Mouse (Mus musculus): Measurements from ENCODE around the gene Fam227a. TPM values are rescaled to one million over a fixed set of nuclear protein-coding genes. Genes with fewer than 3 reads are reported as not detected.

Fam227a gene
- polyA plus RNA-seq, 1 experiment from 2014 or later, result 1.1 TPM

GRCm38 (mm10) chr15:79648130-79648529 is 10.6 kb downstream of the Fam227a start:
- H3K27ac ChIP-seq (ENCODE audit: low read length), result no peak overlapping the region
- H3K27me3 ChIP-seq (ENCODE audit: control insufficient read depth, insufficient read depth, low read length), result no peaks in the 10 kb centered on the region
- no peak overlapping the region for H3K4me2 ChIP-seq (ENCODE audit: low read depth, low read length)
- H3K9ac ChIP-seq (ENCODE audit: low read length), result no peak overlapping the region
- H3K36me3 ChIP-seq (ENCODE audit: control insufficient read depth, insufficient read depth, low read length), result no peaks in the 10 kb centered on the region
- WGBS, result 81% methylated on average over 12 of the region's 12 CpGs
- no peak for ATAC-seq (ENCODE audit: insufficient read depth, low FRiP score)
- no peak overlapping the region for H3K4me3 ChIP-seq (replicated peaks; ENCODE audit: low read length)
- no peaks in the 10 kb centered on the region for H3K4me1 ChIP-seq (ENCODE audit: control insufficient read depth, insufficient read depth, low read length)
- H3K9me3 ChIP-seq (replicated peaks; ENCODE audit: control insufficient read depth, low read length), result no peaks in the 10 kb centered on the region

- no peaks in the 10 kb centered on the region for H3K36me3 ChIP-seq (ENCODE audit: control insufficient read depth, insufficient read depth, low read length)
- H3K27ac ChIP-seq (ENCODE audit: low read length), result no peak overlapping the region
- 55% methylated on average over 2 of the region's 2 CpGs for WGBS
- no peaks in the 10 kb centered on the region for H3K9me3 ChIP-seq (replicated peaks; ENCODE audit: control insufficient read depth, low read length)
- no peaks in the 10 kb centered on the region for H3K27me3 ChIP-seq (ENCODE audit: control insufficient read depth, insufficient read depth, low read length)
- no peak overlapping the region for H3K4me2 ChIP-seq (ENCODE audit: low read depth, low read length)
- ATAC-seq (ENCODE audit: insufficient read depth, low FRiP score), result no peak
- no peak overlapping the region for H3K4me3 ChIP-seq (replicated peaks; ENCODE audit: low read length)
- H3K4me1 ChIP-seq (ENCODE audit: control insufficient read depth, insufficient read depth, low read length), result no peaks in the 10 kb centered on the region
- no peak overlapping the region for H3K9ac ChIP-seq (ENCODE audit: low read length)
Measured at GRCm38 (mm10) chr15:79645483-79645882, 13.3 kb downstream of the Fam227a start.

GRCm38 (mm10) chr15:79641135-79641817 is 17.5 kb downstream of the Fam227a start:
- ATAC-seq (ENCODE audit: insufficient read depth, low FRiP score), result no peak
- Histone ChIP-seq H3K36me3 (ENCODE audit: control insufficient read depth, insufficient read depth, low read length) (no peaks in the 10 kb centered on the region), H3K9me3 (replicated peaks; ENCODE audit: control insufficient read depth, low read length) (no peaks in the 10 kb centered on the region), H3K4me1 (ENCODE audit: control insufficient read depth, insufficient read depth, low read length) (no peaks in the 10 kb centered on the region), H3K4me3 (replicated peaks; ENCODE audit: low read length) (no peak overlapping the region), H3K27me3 (ENCODE audit: control insufficient read depth, insufficient read depth, low read length) (no peaks in the 10 kb centered on the region), H3K4me2 (ENCODE audit: low read depth, low read length) (no peak overlapping the region), H3K27ac (ENCODE audit: low read length) (no peak overlapping the region), H3K9ac (ENCODE audit: low read length) (no peak overlapping the region)
- WGBS, result 62% methylated on average over 12 of the region's 12 CpGs

GRCm38 (mm10) chr15:79630471-79630870 is 28.3 kb downstream of the Fam227a start:
- 68% methylated on average over 2 of the region's 2 CpGs for WGBS
- no peak for ATAC-seq (ENCODE audit: insufficient read depth, low FRiP score)

GRCm38 (mm10) chr15:79619770-79620414 is 38.9 kb downstream of the Fam227a start:
- WGBS, result 79% methylated on average over 11 of the region's 11 CpGs
- ATAC-seq (ENCODE audit: insufficient read depth, low FRiP score), result no peak
- Histone ChIP-seq H3K27ac (ENCODE audit: low read length) (no peak overlapping the region), H3K4me2 (ENCODE audit: low read depth, low read length) (no peak overlapping the region), H3K9ac (ENCODE audit: low read length) (no peak overlapping the region), H3K9me3 (replicated peaks; ENCODE audit: control insufficient read depth, low read length) (no peaks in the 10 kb centered on the region), H3K36me3 (ENCODE audit: control insufficient read depth, insufficient read depth, low read length) (no peaks in the 10 kb centered on the region), H3K4me1 (ENCODE audit: control insufficient read depth, insufficient read depth, low read length) (no peaks in the 10 kb centered on the region), H3K27me3 (ENCODE audit: control insufficient read depth, insufficient read depth, low read length) (no peaks in the 10 kb centered on the region), H3K4me3 (replicated peaks; ENCODE audit: low read length) (no peak overlapping the region)

More at GRCm38 (mm10) chr15:79630471-79630870, 28.3 kb downstream of the Fam227a start:
- H3K9ac ChIP-seq (ENCODE audit: low read length), result no peak overlapping the region
- no peak overlapping the region for H3K4me2 ChIP-seq (ENCODE audit: low read depth, low read length)
- no peaks in the 10 kb centered on the region for H3K4me1 ChIP-seq (ENCODE audit: control insufficient read depth, insufficient read depth, low read length)
- no peak overlapping the region for H3K27ac ChIP-seq (ENCODE audit: low read length)
- H3K4me3 ChIP-seq (replicated peaks; ENCODE audit: low read length), result no peak overlapping the region
- no peaks in the 10 kb centered on the region for H3K27me3 ChIP-seq (ENCODE audit: control insufficient read depth, insufficient read depth, low read length)
- no peaks in the 10 kb centered on the region for H3K36me3 ChIP-seq (ENCODE audit: control insufficient read depth, insufficient read depth, low read length)
- H3K9me3 ChIP-seq (replicated peaks; ENCODE audit: control insufficient read depth, low read length), result no peaks in the 10 kb centered on the region

- no peaks in the 10 kb centered on the region for H3K36me3 ChIP-seq (ENCODE audit: control insufficient read depth, insufficient read depth, low read length)
- no peak overlapping the region for H3K27ac ChIP-seq (ENCODE audit: low read length)
- H3K4me3 ChIP-seq (replicated peaks; ENCODE audit: low read length), result no peak overlapping the region
- H3K4me2 ChIP-seq (ENCODE audit: low read depth, low read length), result no peak overlapping the region
- no peaks in the 10 kb centered on the region for H3K4me1 ChIP-seq (ENCODE audit: control insufficient read depth, insufficient read depth, low read length)
- 84% methylated on average over 7 of the region's 7 CpGs for WGBS
- no peak overlapping the region for H3K9ac ChIP-seq (ENCODE audit: low read length)
- no peak for ATAC-seq (ENCODE audit: insufficient read depth, low FRiP score)
- H3K27me3 ChIP-seq (ENCODE audit: control insufficient read depth, insufficient read depth, low read length), result no peaks in the 10 kb centered on the region
- H3K9me3 ChIP-seq (replicated peaks; ENCODE audit: control insufficient read depth, low read length), result no peaks in the 10 kb centered on the region
Measured at GRCm38 (mm10) chr15:79618456-79618855, 40.3 kb downstream of the Fam227a start.

- H3K27me3 ChIP-seq (ENCODE audit: control insufficient read depth, insufficient read depth, low read length), result no peaks in the 10 kb centered on the region
- ATAC-seq (ENCODE audit: insufficient read depth, low FRiP score), result no peak
- 84% methylated on average over 11 of the region's 11 CpGs for WGBS
Measured at GRCm38 (mm10) chr15:79617135-79617534, 41.6 kb downstream of the Fam227a start.

GRCm38 (mm10) chr15:79616729-79617128 is 42.0 kb downstream of the Fam227a start:
- 82% methylated on average over 5 of the region's 5 CpGs for WGBS
- Histone ChIP-seq H3K4me2 (ENCODE audit: low read depth, low read length) (no peak overlapping the region), H3K9me3 (replicated peaks; ENCODE audit: control insufficient read depth, low read length) (no peaks in the 10 kb centered on the region), H3K27ac (ENCODE audit: low read length) (no peak overlapping the region), H3K9ac (ENCODE audit: low read length) (no peak overlapping the region), H3K36me3 (ENCODE audit: control insufficient read depth, insufficient read depth, low read length) (no peaks in the 10 kb centered on the region), H3K4me3 (replicated peaks; ENCODE audit: low read length) (no peak overlapping the region), H3K27me3 (ENCODE audit: control insufficient read depth, insufficient read depth, low read length) (no peaks in the 10 kb centered on the region), H3K4me1 (ENCODE audit: control insufficient read depth, insufficient read depth, low read length) (no peaks in the 10 kb centered on the region)
- no peak for ATAC-seq (ENCODE audit: insufficient read depth, low FRiP score)

More at GRCm38 (mm10) chr15:79617135-79617534, 41.6 kb downstream of the Fam227a start:
- Histone ChIP-seq H3K4me3 (replicated peaks; ENCODE audit: low read length) (no peak overlapping the region), H3K27ac (ENCODE audit: low read length) (no peak overlapping the region), H3K36me3 (ENCODE audit: control insufficient read depth, insufficient read depth, low read length) (no peaks in the 10 kb centered on the region), H3K4me2 (ENCODE audit: low read depth, low read length) (no peak overlapping the region), H3K9me3 (replicated peaks; ENCODE audit: control insufficient read depth, low read length) (no peaks in the 10 kb centered on the region), H3K4me1 (ENCODE audit: control insufficient read depth, insufficient read depth, low read length) (no peaks in the 10 kb centered on the region), H3K9ac (ENCODE audit: low read length) (no peak overlapping the region)

GRCm38 (mm10) chr15:79615501-79615900 is 43.3 kb downstream of the Fam227a start:
- WGBS, result 68% methylated on average over 7 of the region's 7 CpGs
- no peak for ATAC-seq (ENCODE audit: insufficient read depth, low FRiP score)
- no peak overlapping the region for H3K4me2 ChIP-seq (ENCODE audit: low read depth, low read length)

More at GRCm38 (mm10) chr15:79615501-79615900, 43.3 kb downstream of the Fam227a start:
- no peaks in the 10 kb centered on the region for H3K4me1 ChIP-seq (ENCODE audit: control insufficient read depth, insufficient read depth, low read length)
- no peaks in the 10 kb centered on the region for H3K36me3 ChIP-seq (ENCODE audit: control insufficient read depth, insufficient read depth, low read length)
- no peaks in the 10 kb centered on the region for H3K9me3 ChIP-seq (replicated peaks; ENCODE audit: control insufficient read depth, low read length)
- no peaks in the 10 kb centered on the region for H3K27me3 ChIP-seq (ENCODE audit: control insufficient read depth, insufficient read depth, low read length)
- H3K4me3 ChIP-seq (replicated peaks; ENCODE audit: low read length), result no peak overlapping the region
- H3K27ac ChIP-seq (ENCODE audit: low read length), result no peak overlapping the region
- no peak overlapping the region for H3K9ac ChIP-seq (ENCODE audit: low read length)
